ENCODE assay signal across 8 mouse cellular contexts in genomic region chr6:100288016-100288729, GRCm38 (mm10). TPM values are rescaled to one million over a fixed set of nuclear protein-coding genes. Genes with fewer than 3 reads are reported as not detected.
DNase-seq lines count a peak whose midpoint lies in the region; ATAC-seq and TF ChIP-seq lines count a peak whose summit lies in the region.

No protein-coding gene starts in this region.

- no peaks in the 10 kb centered on the region for H3K36me3 ChIP-seq in neural tube, embryonic 11.5 days (ENCODE audit: control insufficient read depth, insufficient read depth, low read length)
- H3K36me3 ChIP-seq in embryonic facial prominence, embryonic 13.5 days, result no peaks in the 10 kb centered on the region
- no peaks in the 10 kb centered on the region for H3K36me3 ChIP-seq in limb, embryonic 14.5 days (ENCODE audit: control insufficient read depth, insufficient read depth, low read length)
- H3K36me3 ChIP-seq in midbrain, postnatal 0 days (ENCODE audit: insufficient read depth, low read length), result no peaks in the 10 kb centered on the region

- no peak for TF ChIP-seq POLR2A in limb, embryonic 14.5 days (IDR thresholded peaks at IDR 0.05; ENCODE audit: borderline replicate concordance, extremely low read depth, insufficient read depth, insufficient read length)

- peaks cover 13% of the 10 kb centered on the region for H3K4me1 ChIP-seq in neural tube, embryonic 11.5 days (ENCODE audit: control insufficient read depth, insufficient read depth, low read length)
- peaks cover 30% of the 10 kb centered on the region for H3K4me1 ChIP-seq in embryonic facial prominence, embryonic 13.5 days
- H3K4me1 ChIP-seq in limb, embryonic 14.5 days (ENCODE audit: control insufficient read depth, insufficient read depth, low read length), result peaks cover 28% of the 10 kb centered on the region
- H3K4me1 ChIP-seq in midbrain, postnatal 0 days (ENCODE audit: insufficient read depth, low read length), result peaks cover 3% of the 10 kb centered on the region; the same call in 1 of the 2 replicates

- peak overlapping the region; percentile 74 for H3K4me3 ChIP-seq in neural tube, embryonic 11.5 days (ENCODE audit: low read depth, low read length)
- H3K4me3 ChIP-seq in embryonic facial prominence, embryonic 13.5 days, result peak overlapping the region; percentile 76
- peak overlapping the region; percentile 64 for H3K4me3 ChIP-seq in limb, embryonic 14.5 days (replicated peaks; ENCODE audit: low read length)
- peak overlapping the region; percentile 67 for H3K4me3 ChIP-seq in midbrain, postnatal 0 days (ENCODE audit: low read depth, low read length)

- H3K9me3 ChIP-seq in neural tube, embryonic 11.5 days (ENCODE audit: control insufficient read depth, low read length), result no peaks in the 10 kb centered on the region
- H3K9me3 ChIP-seq in embryonic facial prominence, embryonic 13.5 days, result peaks cover 5% of the 10 kb centered on the region; the same call in 1 of the 2 replicates
- no peaks in the 10 kb centered on the region for H3K9me3 ChIP-seq in limb, embryonic 14.5 days (ENCODE audit: control insufficient read depth, low read length)
- no peaks in the 10 kb centered on the region for H3K9me3 ChIP-seq in midbrain, postnatal 0 days (ENCODE audit: low read length)

- H3K27ac ChIP-seq in neural tube, embryonic 11.5 days (ENCODE audit: low read depth, low read length), result no peak overlapping the region
- H3K27ac ChIP-seq in embryonic facial prominence, embryonic 13.5 days, result peak overlapping the region; percentile 85
- H3K27ac ChIP-seq in limb, embryonic 14.5 days (replicated peaks; ENCODE audit: low read depth, low read length), result peak overlapping the region; percentile 73
- H3K27ac ChIP-seq in midbrain, postnatal 0 days (ENCODE audit: low read depth, low read length), result 0 out of 2 replicates have a peak overlapping the region, but pooled peaks have one; percentile 4

- DNase-seq in neural tube, embryonic 11.5 days (ENCODE audit: low spot score), result peak; percentile 46
- no peak for DNase-seq in neural tube, embryonic 10.5 days (ENCODE audit: extremely low spot score, low spot score)
- DNase-seq in adrenal gland, postnatal 25 days, result peak; percentile 14
- DNase-seq in heart, postnatal 14 days, result peak; percentile 9 to 26
- DNase-seq in limb, embryonic 14.5 days (ENCODE audit: low spot score), result no peak
- no peak for DNase-seq in midbrain, postnatal 0 days (ENCODE audit: low spot score)
- DNase-seq in thymus, postnatal 36 days, result peak; percentile 11 to 40

- WGBS in neural tube, embryonic 11.5 days, result 2% methylated on average over 23 of the region's 23 CpGs
- 3% methylated on average over 23 of the region's 23 CpGs for WGBS in embryonic facial prominence, embryonic 13.5 days
- 3% methylated on average over 23 of the region's 23 CpGs for WGBS in limb, embryonic 14.5 days
- WGBS in midbrain, postnatal 0 days, result 4% methylated on average over 22 of the region's 23 CpGs

- intact Hi-C loops in heart, postnatal 14 days (cut with DNase I), result loop anchor here (5.0 to 10.0 kb wide), 4 partner anchors 126 to 483 kb away; no protein-coding TSS in a partner anchor

- ATAC-seq in neural tube, embryonic 11.5 days (ENCODE audit: insufficient read depth, low FRiP score, low TSS enrichment), result peak; percentile 4; the same call in 1 of the 2 replicates
- ATAC-seq in embryonic facial prominence, embryonic 13.5 days (ENCODE audit: insufficient number of reproducible peaks, insufficient read depth, low FRiP score, low TSS enrichment, low read depth), result no peak
- no peak for ATAC-seq in limb, embryonic 14.5 days (ENCODE audit: low FRiP score, low read depth)
- ATAC-seq in midbrain, postnatal 0 days (ENCODE audit: low FRiP score), result peak; percentile 11; the same call in 1 of the 2 replicates

- peak overlapping the region; percentile 68 for H3K4me2 ChIP-seq in neural tube, embryonic 11.5 days (ENCODE audit: low read depth)
- H3K4me2 ChIP-seq in embryonic facial prominence, embryonic 13.5 days, result peak overlapping the region; percentile 93
- H3K4me2 ChIP-seq in limb, embryonic 14.5 days (replicated peaks; ENCODE audit: low read depth, low read length, severe bottlenecking), result peak overlapping the region; percentile 94
- peak overlapping the region; percentile 76 for H3K4me2 ChIP-seq in midbrain, postnatal 0 days (ENCODE audit: low read depth, low read length, poor library complexity, severe bottlenecking)

- no peak for TF ChIP-seq CTCF in midbrain, postnatal 0 days (IDR thresholded peaks at IDR 0.05)

- H3K9ac ChIP-seq in neural tube, embryonic 11.5 days (ENCODE audit: low read length), result peak overlapping the region; percentile 51
- H3K9ac ChIP-seq in embryonic facial prominence, embryonic 13.5 days, result peak overlapping the region; percentile 92
- peak overlapping the region; percentile 72 for H3K9ac ChIP-seq in limb, embryonic 14.5 days (ENCODE audit: low read depth, low read length, severe bottlenecking)
- peak overlapping the region; percentile 96; the same call in 1 of the 2 replicates for H3K9ac ChIP-seq in midbrain, postnatal 0 days (replicated peaks; ENCODE audit: low read length, poor library complexity, severe bottlenecking)

- H3K27me3 ChIP-seq in neural tube, embryonic 11.5 days (ENCODE audit: control insufficient read depth, insufficient read depth, low read length), result 0 out of 2 replicates have a peak, but pooled peaks cover 7% of the 10 kb centered on the region
- 0 out of 2 replicates have a peak, but pooled peaks cover 3% of the 10 kb centered on the region for H3K27me3 ChIP-seq in embryonic facial prominence, embryonic 13.5 days
- H3K27me3 ChIP-seq in limb, embryonic 14.5 days (ENCODE audit: control insufficient read depth, insufficient read depth, low read length), result 0 out of 2 replicates have a peak, but pooled peaks cover 4% of the 10 kb centered on the region
- H3K27me3 ChIP-seq in midbrain, postnatal 0 days (ENCODE audit: insufficient read depth, low read length), result no peaks in the 10 kb centered on the region; the same call in 1 of the 2 replicates

RNA-seq across cellular contexts. Expression of gene Rybp, which starts 0.9 kb away (rescaled TPM):
- polyA plus RNA-seq in neural tube, embryonic 11.5 days (2014; fragmentation: Nextera tagmentation; extraction: Ambion mirVana), result 11.0 and 12.0 TPM in 2 replicates
- total RNA-seq in adrenal gland, postnatal 25 days (2021), result 23.7 and 25.2 TPM in 2 replicates
- polyA plus RNA-seq in embryonic facial prominence, embryonic 13.5 days (2015; fragmentation: Nextera tagmentation; extraction: Ambion mirVana), result 22.0 and 27.6 TPM in 2 replicates
- total RNA-seq in heart, postnatal 14 days (2021), result 10 to 100 TPM; 16.7 to 17.6 TPM
- 57.2 and 59.0 TPM in 2 replicates for polyA plus RNA-seq in limb, embryonic 14.5 days (2012; rRNA removed)
- 17.2 and 18.8 TPM in 2 replicates for polyA plus RNA-seq in limb, embryonic 14.5 days (2014; fragmentation: Nextera tagmentation; extraction: Ambion mirVana)
- 36.0 and 42.1 TPM in 2 replicates for total RNA-seq in midbrain, postnatal 0 days (2014; rRNA removed)
- polyA plus RNA-seq in midbrain, postnatal 0 days (2015; fragmentation: Nextera tagmentation; extraction: Ambion mirVana), result 20.9 and 29.6 TPM in 2 replicates

Comparison
In these comparisons a context has a peak if more than half of its experiments do, and no peak if none do; other contexts are left out.
1. DNase-seq: peak in neural tube, embryonic 11.5 days (single experiment), adrenal gland, postnatal 25 days (single experiment), heart, postnatal 14 days (2 of 2) and thymus, postnatal 36 days (2 of 2); none in neural tube, embryonic 10.5 days (single experiment), limb, embryonic 14.5 days (single experiment) and midbrain, postnatal 0 days (single experiment).
2. ATAC-seq: peak in neural tube, embryonic 11.5 days (single experiment) and midbrain, postnatal 0 days (single experiment); none in embryonic facial prominence, embryonic 13.5 days (single experiment) and limb, embryonic 14.5 days (single experiment).
3. Peak in every context shown above with its lines, with median percentiles within 50 percentile points of each other: H3K4me2 ChIP-seq, H3K4me3 ChIP-seq and H3K9ac ChIP-seq.